Mouse (Mus musculus) kidney, adult 2 months (tissue): ENCODE data around the gene Eda. TPM values are rescaled to one million over a fixed set of nuclear protein-coding genes. Genes with fewer than 3 reads are reported as not detected.
"Not testable (repeated sequence)": the region's sequence is repeated elsewhere in the genome, so short reads cannot be mapped to it uniquely, and the experiment has no call there.

Experiments
- DNase-seq: peaks from one replicate; pipeline ENCODE4 v3.0.0; 2021
- H3K27ac ChIP-seq: fragments of 200-500 bp; 2 replicates; pipeline ENCODE4 v1.5.1; 2012; ENCODE audit warnings: low read depth, low read length, control low read depth, inconsistent platforms; ENCODE audit not compliant: insufficient read depth
- H3K27me3 ChIP-seq: fragments of 200-500 bp; replicated peaks from 2 replicates; pipeline ENCODE4 v1.6.1; 2012; ENCODE audit warnings: mild to moderate bottlenecking, moderate library complexity, low read length, inconsistent platforms; ENCODE audit not compliant: control insufficient read depth, insufficient read depth
- H3K36me3 ChIP-seq: fragments of 200-500 bp; 2 replicates; pipeline ENCODE4 v1.6.1; 2012; ENCODE audit warnings: mild to moderate bottlenecking, moderate library complexity, low read length, inconsistent platforms; ENCODE audit not compliant: control insufficient read depth, insufficient read depth
- H3K4me1 ChIP-seq: fragments of 200-500 bp; 2 replicates; pipeline ENCODE4 v1.6.1; 2011; ENCODE audit warnings: low read length; ENCODE audit not compliant: control insufficient read depth, insufficient read depth
- H3K4me3 ChIP-seq: fragments of 200-500 bp; 2 replicates; pipeline ENCODE4 v1.5.1; 2011; ENCODE audit warnings: mild to moderate bottlenecking, low read depth, low read length, control low read depth; ENCODE audit not compliant: insufficient read depth
- CTCF ChIP-seq: fragments of 200-500 bp; conservative IDR thresholded peaks from 2 replicates; pipeline ENCODE4 v1.5.1; 2011; ENCODE audit warnings: low read depth, mild to moderate bottlenecking, control low read depth, low read length, moderate library complexity, mixed read lengths; ENCODE audit not compliant: insufficient read depth, insufficient read length
- POLR2A ChIP-seq: fragments of 200-500 bp; IDR thresholded peaks from one replicate; pipeline ENCODE4 v1.6.1; 2011; ENCODE audit warnings: low read depth, low read length, control low read depth
- WGBS: fragments of 180-500 bp; shearing (Covaris S2); methylation state at CpG from one replicate; pipeline ENCODE4 v1.1.7; 2018; 5-methylcytosine and 5-hydroxymethylcytosine counted together
- polyA plus RNA-seq: library from polyadenylated mRNA; depleted of rRNA; stranded (reverse); fragments of >200 nt; gene quantifications from 2 replicates; pipeline ENCODE4 v1.2.3, GENCODE M21; 2012; rRNA removed

The Eda gene
- polyA plus RNA-seq, 1 experiment = 0.97 TPM

GRCm38 (mm10) chrX:100409245-100409644 is 433.8 kb downstream of the Eda start:
- no peak for DNase-seq
- Histone ChIP-seq H3K4me3 (no peak overlapping the region), H3K36me3 (no peaks in the 10 kb centered on the region), H3K27ac (no peak overlapping the region), H3K27me3 (no peaks in the 10 kb centered on the region), H3K4me1 (no peaks in the 10 kb centered on the region)
- TF ChIP-seq CTCF = no peak
- TF ChIP-seq POLR2A = no peak
- 86% methylated on average over 1 of the region's 1 CpGs for WGBS

GRCm38 (mm10) chrX:100428693-100429092 is 453.3 kb downstream of the Eda start, which contains the start of gene Otud6a:
Otud6a (plus strand) TSS chrX:100429013.
- H3K4me3 ChIP-seq = no peak within 1 kb of the TSS
- no peaks in the 10 kb centered on the region for H3K27me3 ChIP-seq
- no peak for DNase-seq
- no peaks in the 10 kb centered on the region for H3K36me3 ChIP-seq
- WGBS = 93% methylated on average over 21 of the region's 21 CpGs
- TF ChIP-seq POLR2A (no peak), CTCF (no peak)
- no peaks in the 10 kb centered on the region for H3K4me1 ChIP-seq
- H3K27ac ChIP-seq = no peak within 1 kb of the TSS

GRCm38 (mm10) chrX:100432311-100432710 is 456.9 kb downstream of the Eda start:
- H3K27me3 ChIP-seq = no peaks in the 10 kb centered on the region
- TF ChIP-seq CTCF (no peak), POLR2A (no peak)
- DNase-seq = no peak
- 76% methylated on average over 3 of the region's 3 CpGs for WGBS
- no peaks in the 10 kb centered on the region for H3K36me3 ChIP-seq
- no peak overlapping the region for H3K27ac ChIP-seq
- H3K4me3 ChIP-seq = no peak overlapping the region
- no peaks in the 10 kb centered on the region for H3K4me1 ChIP-seq

- DNase-seq, H3K27me3 ChIP-seq, H3K4me1 ChIP-seq, H3K36me3 ChIP-seq, H3K27ac ChIP-seq, H3K4me3 ChIP-seq: not testable (repeated sequence)
- WGBS = 83% methylated on average over 2 of the region's 2 CpGs
Observed at GRCm38 (mm10) chrX:100442617-100443016, 467.2 kb downstream of the Eda start, which contains the start of gene Awat2. Awat2 (minus strand) TSS chrX:100442717.

GRCm38 (mm10) chrX:100443532-100443931 is 468.1 kb downstream of the Eda start:
- no peak for DNase-seq
- Histone ChIP-seq H3K27ac (no peak overlapping the region), H3K4me3 (no peak overlapping the region), H3K36me3 (no peaks in the 10 kb centered on the region), H3K27me3 (no peaks in the 10 kb centered on the region), H3K4me1 (no peaks in the 10 kb centered on the region)
- TF ChIP-seq CTCF (no peak), POLR2A (no peak)
- WGBS = 95% methylated on average over 7 of the region's 7 CpGs

Other genes starting within 250 kb of the Eda start
- 1.0 and 1.1 TPM in 2 replicates for gene Tmem28, start 154.6 kb upstream of the Eda start, polyA plus RNA-seq